Mouse (Mus musculus) hindbrain, embryonic 12.5 days (tissue): ENCODE data around the gene Nbea. TPM values are rescaled to one million over a fixed set of nuclear protein-coding genes. Genes with fewer than 3 reads are reported as not detected.
A peak's percentile ranks its signal among the peaks of the same experiment; 100 is the strongest.
"Not testable (repeated sequence)": the region's sequence is repeated elsewhere in the genome, so short reads cannot be mapped to it uniquely, and the experiment has no call there.

ENCODE experiments used
- ATAC-seq: fragments of 200-750 bp; cut with Nextera tagmentation; 2 replicates; pipeline ENCODE4 v1.8.0; 2017; ENCODE audit warnings: moderate TSS enrichment; ENCODE audit not compliant: low FRiP score
- H3K27ac ChIP-seq: fragments of 300-500 bp; sonication (generic); 2 replicates; pipeline ENCODE4 v1.5.1; 2016; ENCODE audit warnings: mild to moderate bottlenecking
- H3K27me3 ChIP-seq: fragments of 300-500 bp; sonication (generic); 2 replicates; pipeline ENCODE4 v1.6.1; 2016; ENCODE audit warnings: mild to moderate bottlenecking
- H3K36me3 ChIP-seq: fragments of 300-500 bp; sonication (generic); 2 replicates; pipeline ENCODE4 v1.6.1; 2016; ENCODE audit warnings: mild to moderate bottlenecking
- H3K4me1 ChIP-seq: fragments of 300-500 bp; sonication (generic); 2 replicates; pipeline ENCODE4 v1.6.1; 2016
- H3K4me2 ChIP-seq: fragments of 300-500 bp; sonication (generic); replicated peaks from 2 replicates; pipeline ENCODE4 v1.6.1; 2016; ENCODE audit warnings: mild to moderate bottlenecking
- H3K4me3 ChIP-seq: fragments of 300-500 bp; sonication (generic); 2 replicates; pipeline ENCODE4 v1.5.1; 2016; ENCODE audit warnings: mild to moderate bottlenecking
- H3K9ac ChIP-seq: fragments of 300-500 bp; sonication (generic); 2 replicates; pipeline ENCODE4 v1.6.1; 2016; ENCODE audit warnings: mild to moderate bottlenecking, moderate library complexity
- H3K9me3 ChIP-seq: fragments of 300-500 bp; sonication (generic); replicated peaks from 2 replicates; pipeline ENCODE4 v1.6.1; 2016; ENCODE audit warnings: mild to moderate bottlenecking
- WGBS: fragments of 180-500 bp; shearing (Covaris S2); methylation state at CpG from one replicate; pipeline ENCODE4 v1.1.7; 2016; 5-methylcytosine and 5-hydroxymethylcytosine counted together
- polyA plus RNA-seq: library from polyadenylated mRNA; unstranded; fragments of >200 nt; fragmentation: Nextera tagmentation; extraction: Ambion mirVana; gene quantifications from 2 replicates; pipeline ENCODE4 v1.2.1, GENCODE M21; 2016

Nbea gene
- polyA plus RNA-seq, 1 experiment from 2014 or later, result 32.7 TPM

DNA sequence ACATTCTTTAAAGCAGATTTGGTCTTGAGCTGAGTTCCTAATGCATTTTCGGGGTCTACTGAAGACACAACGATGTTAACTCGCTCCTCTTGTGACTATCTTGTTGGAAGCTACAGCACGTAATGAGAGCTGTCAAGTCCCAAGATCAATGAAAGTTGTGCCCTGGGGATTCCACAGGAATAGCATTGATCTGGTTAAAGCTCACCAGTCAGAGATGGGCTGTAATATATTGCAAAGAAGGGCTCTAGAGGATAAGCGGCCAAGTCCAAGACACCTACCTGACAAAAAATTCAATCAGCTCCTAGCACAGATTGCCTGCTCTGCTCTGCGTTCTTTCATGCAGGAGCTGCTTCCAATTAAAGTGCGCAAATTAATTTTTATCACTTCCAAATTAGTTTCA is 545.8 kb downstream of the Nbea start:
- peak; percentile 67 for ATAC-seq
- no peaks in the 10 kb centered on the region for H3K27me3 ChIP-seq
- H3K27ac ChIP-seq, result peak overlapping the region; percentile 40; the same call in 1 of the 2 replicates
- H3K4me2 ChIP-seq, result no peak overlapping the region
- WGBS, result 69% methylated on average over 7 of the region's 7 CpGs
- 0 out of 2 replicates have a peak, but pooled peaks cover 2% of the 10 kb centered on the region for H3K36me3 ChIP-seq
- no peaks in the 10 kb centered on the region for H3K9me3 ChIP-seq
- peaks cover 12% of the 10 kb centered on the region; the same call in 1 of the 2 replicates for H3K4me1 ChIP-seq
- no peak overlapping the region for H3K9ac ChIP-seq
- H3K4me3 ChIP-seq, result no peak overlapping the region

DNA sequence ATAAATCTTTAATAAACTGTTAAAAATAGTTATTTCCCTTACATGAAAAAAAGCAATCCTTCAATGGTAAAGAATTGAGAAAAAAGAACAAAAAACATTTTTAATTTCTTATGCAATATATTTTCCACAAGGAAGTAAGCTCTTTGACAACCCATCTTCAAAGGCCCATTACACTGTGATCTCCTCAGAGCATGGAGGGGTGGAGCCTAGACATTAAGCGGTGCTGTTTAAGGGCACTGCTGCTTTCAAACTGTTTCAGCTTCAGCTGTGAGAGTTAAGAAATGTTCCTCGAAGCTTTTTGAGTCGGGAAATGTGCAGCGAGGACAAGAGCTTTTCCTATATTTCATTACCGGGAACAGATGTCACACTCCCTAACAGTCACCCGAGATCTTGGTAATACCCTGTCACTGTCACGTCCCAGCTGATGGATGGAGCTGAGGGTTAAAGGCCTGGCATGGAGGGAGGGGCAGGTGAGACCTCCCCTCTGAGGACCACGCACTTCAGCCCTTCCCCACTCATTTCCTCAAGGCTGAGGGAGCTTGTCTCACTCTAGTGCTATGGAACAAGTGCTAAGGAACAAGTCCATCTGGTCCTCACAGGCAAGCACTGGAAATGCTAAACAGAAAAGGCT is 547.8 kb downstream of the Nbea start:
- WGBS, result 43% methylated on average over 8 of the region's 8 CpGs
- no peaks in the 10 kb centered on the region for H3K9me3 ChIP-seq
- H3K27me3 ChIP-seq, result no peaks in the 10 kb centered on the region
- no peak overlapping the region for H3K9ac ChIP-seq
- peak overlapping the region; percentile 40; the same call in 1 of the 2 replicates for H3K27ac ChIP-seq
- peaks cover 12% of the 10 kb centered on the region; the same call in 1 of the 2 replicates for H3K4me1 ChIP-seq
- H3K4me3 ChIP-seq, result no peak overlapping the region
- no peak overlapping the region for H3K4me2 ChIP-seq
- no peak; the same call in 1 of the 2 replicates for ATAC-seq
- peaks cover 4% of the 10 kb centered on the region; the same call in 1 of the 2 replicates for H3K36me3 ChIP-seq

DNA sequence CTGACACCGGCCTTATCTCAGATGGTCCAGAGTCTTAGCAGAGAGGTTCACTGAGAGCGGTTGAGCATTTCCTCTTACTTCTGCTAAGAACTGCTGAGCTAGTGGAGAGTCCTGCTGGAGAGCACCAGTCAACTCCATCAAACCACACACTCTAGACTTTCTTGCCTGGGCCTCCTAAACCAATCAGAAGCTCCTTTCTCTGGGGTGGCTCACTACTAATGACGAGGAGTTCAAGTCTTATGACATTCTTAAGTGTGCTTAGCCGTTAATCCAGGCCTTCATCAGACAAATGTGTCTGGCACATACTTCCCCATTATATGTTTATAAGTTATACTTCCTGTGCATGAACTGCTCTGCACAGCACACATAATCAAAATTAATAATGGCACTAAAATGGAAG is 556.4 kb downstream of the Nbea start:
- Histone ChIP-seq H3K4me2 (no peak overlapping the region), H3K27ac (no peak overlapping the region), H3K9me3 (no peaks in the 10 kb centered on the region), H3K9ac (no peak overlapping the region), H3K27me3 (no peaks in the 10 kb centered on the region), H3K4me3 (no peak overlapping the region), H3K36me3 (peaks cover 42% of the 10 kb centered on the region), H3K4me1 (no peaks in the 10 kb centered on the region)
- WGBS, result 91% methylated on average over 4 of the region's 4 CpGs
- no peak for ATAC-seq

DNA sequence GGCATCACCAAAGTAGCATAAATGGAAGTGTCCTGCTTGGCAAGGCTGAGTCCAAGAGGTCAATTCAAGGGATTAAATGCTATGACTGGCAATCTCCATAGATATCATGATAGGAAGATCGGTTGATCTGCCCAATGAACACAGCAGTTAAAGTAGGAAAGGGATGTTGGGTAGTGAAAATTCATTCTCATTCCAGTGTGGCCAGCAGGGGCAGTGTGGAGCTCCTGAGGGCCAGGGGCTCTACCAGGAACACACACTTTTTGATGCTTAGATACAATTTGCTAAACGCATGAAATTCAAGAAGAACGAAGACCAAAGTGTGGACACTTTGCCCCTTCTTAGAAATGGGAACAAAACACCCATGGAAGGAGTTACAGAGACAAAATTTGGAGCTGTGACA is 561.5 kb downstream of the Nbea start:
- H3K4me2 ChIP-seq, ATAC-seq, H3K4me3 ChIP-seq, H3K27ac ChIP-seq, H3K9me3 ChIP-seq, H3K36me3 ChIP-seq, H3K4me1 ChIP-seq, H3K9ac ChIP-seq, H3K27me3 ChIP-seq: not testable (repeated sequence)
- WGBS, result 93% methylated on average over 3 of the region's 3 CpGs

DNA sequence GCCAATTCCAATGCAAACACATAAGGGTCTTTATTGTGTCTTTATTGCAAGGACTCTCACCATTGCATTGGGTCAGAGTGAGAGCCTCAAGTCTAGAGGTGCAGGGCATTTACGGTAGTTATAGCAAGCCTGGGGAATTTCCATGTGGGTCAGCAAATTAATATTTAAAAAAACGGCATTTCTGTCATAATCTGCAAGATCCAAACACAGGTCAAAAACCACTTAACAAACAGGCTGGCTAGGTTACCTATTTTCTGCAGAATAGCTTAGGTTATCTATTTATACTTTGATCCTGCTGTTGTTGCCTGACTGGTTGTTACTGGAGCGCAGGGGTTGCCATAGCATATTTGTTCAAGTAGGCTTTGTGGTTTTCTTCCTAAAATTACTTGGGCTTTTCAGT is 565.1 kb downstream of the Nbea start:
- Histone ChIP-seq H3K27me3 (no peaks in the 10 kb centered on the region), H3K27ac (no peak overlapping the region), H3K9ac (no peak overlapping the region), H3K36me3 (no peaks in the 10 kb centered on the region), H3K4me2 (no peak overlapping the region), H3K4me1 (no peaks in the 10 kb centered on the region), H3K9me3 (no peaks in the 10 kb centered on the region), H3K4me3 (no peak overlapping the region)
- no peak for ATAC-seq
- 95% methylated on average over 3 of the region's 3 CpGs for WGBS

DNA sequence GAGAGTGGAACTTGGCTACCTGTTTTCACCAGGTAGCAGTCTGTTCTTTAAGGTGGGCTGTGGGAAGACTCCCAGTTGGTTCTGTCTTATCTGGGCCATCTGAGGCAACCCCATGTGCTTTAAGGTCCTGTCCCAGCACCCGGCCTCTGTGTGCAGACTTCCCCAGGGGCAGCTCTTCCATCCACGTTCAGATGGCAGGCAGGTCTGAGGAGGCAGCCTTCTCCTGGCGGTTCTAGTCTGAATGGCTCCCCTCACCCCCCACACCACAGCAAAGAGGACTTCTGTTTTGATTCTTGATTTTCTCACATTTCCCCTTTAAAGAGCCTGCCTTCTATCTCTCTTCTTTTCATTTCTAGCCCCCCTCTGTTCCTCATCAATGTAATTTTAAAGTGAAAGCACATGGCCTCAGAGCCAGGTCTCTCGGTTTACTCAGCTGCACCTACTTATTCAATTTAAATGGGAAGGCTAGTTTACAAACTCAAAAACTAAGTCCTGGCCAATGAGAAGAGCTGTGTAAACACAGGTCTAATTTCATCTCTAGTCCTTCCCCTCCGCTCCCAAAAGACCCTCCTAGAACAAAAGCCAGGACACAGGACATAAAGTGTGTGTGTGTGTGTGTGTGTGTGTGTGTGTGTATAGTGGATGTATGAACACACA is 570.9 kb downstream of the Nbea start:
- no peaks in the 10 kb centered on the region for H3K9me3 ChIP-seq
- H3K27ac ChIP-seq, result peak overlapping the region; percentile 17; the same call in 1 of the 2 replicates
- no peak overlapping the region for H3K4me2 ChIP-seq
- no peak overlapping the region for H3K4me3 ChIP-seq
- H3K4me1 ChIP-seq, result peaks cover 7% of the 10 kb centered on the region; the same call in 1 of the 2 replicates
- 45% methylated on average over 5 of the region's 5 CpGs for WGBS
- no peaks in the 10 kb centered on the region for H3K27me3 ChIP-seq
- ATAC-seq, result no peak
- H3K9ac ChIP-seq, result no peak overlapping the region
- H3K36me3 ChIP-seq, result no peaks in the 10 kb centered on the region

DNA sequence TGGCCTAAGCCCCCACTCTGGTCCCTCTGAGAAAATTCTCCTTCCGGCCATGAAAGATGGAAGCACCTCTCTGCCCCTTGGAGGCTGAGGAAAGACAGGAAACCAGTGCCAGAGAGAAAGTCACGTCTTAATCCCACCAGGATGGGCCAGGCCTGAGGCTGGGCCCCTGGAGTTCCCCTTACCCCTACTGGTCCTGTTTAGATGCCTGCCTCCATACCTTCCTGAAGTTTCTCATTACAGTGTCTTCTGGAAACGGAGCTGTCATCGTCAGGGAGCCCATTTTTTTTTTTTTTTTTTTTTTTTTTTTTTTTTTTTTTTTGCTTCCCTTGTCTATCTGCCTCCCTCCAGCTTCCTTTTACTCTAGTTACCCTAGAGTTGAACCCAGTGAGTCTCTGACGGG is 571.5 kb downstream of the Nbea start:
- Histone ChIP-seq H3K27me3 (no peaks in the 10 kb centered on the region), H3K4me3 (no peak overlapping the region), H3K27ac (0 out of 2 replicates have a peak overlapping the region, but pooled peaks have one; percentile 30), H3K9ac (no peak overlapping the region), H3K9me3 (no peaks in the 10 kb centered on the region), H3K4me2 (no peak overlapping the region), H3K4me1 (peaks cover 7% of the 10 kb centered on the region; the same call in 1 of the 2 replicates), H3K36me3 (no peaks in the 10 kb centered on the region)
- no peak for ATAC-seq
- 69% methylated on average over 5 of the region's 5 CpGs for WGBS

DNA sequence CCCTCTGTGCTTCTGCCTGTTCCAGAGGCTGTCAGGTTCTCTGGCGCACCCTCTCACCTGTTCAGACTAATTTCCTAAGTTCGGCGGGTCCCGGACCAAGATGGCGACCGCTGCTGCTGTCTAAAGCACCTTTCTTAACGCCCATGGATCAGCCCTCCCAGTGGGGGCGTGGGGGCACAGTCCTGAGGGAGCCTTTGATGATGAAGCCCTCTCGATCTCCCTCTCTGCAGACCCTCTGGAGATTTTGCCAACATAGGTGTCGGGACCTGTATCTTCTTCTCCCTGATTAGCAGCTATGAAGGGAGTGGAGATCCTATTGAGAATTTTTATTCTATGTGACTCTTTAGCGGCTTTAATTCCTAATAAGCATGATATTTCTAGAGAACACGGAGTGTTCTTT is 573.3 kb downstream of the Nbea start:
- H3K4me1 ChIP-seq, result peaks cover 7% of the 10 kb centered on the region; the same call in 1 of the 2 replicates
- no peak overlapping the region for H3K4me3 ChIP-seq
- no peak overlapping the region for H3K4me2 ChIP-seq
- no peaks in the 10 kb centered on the region for H3K36me3 ChIP-seq
- no peaks in the 10 kb centered on the region for H3K27me3 ChIP-seq
- whole genome bisulfite sequencing, result 88% methylated on average over 12 of the region's 12 CpGs
- no peak for ATAC-seq
- H3K9me3 ChIP-seq, result no peaks in the 10 kb centered on the region
- no peak overlapping the region for H3K27ac ChIP-seq
- H3K9ac ChIP-seq, result no peak overlapping the region

DNA sequence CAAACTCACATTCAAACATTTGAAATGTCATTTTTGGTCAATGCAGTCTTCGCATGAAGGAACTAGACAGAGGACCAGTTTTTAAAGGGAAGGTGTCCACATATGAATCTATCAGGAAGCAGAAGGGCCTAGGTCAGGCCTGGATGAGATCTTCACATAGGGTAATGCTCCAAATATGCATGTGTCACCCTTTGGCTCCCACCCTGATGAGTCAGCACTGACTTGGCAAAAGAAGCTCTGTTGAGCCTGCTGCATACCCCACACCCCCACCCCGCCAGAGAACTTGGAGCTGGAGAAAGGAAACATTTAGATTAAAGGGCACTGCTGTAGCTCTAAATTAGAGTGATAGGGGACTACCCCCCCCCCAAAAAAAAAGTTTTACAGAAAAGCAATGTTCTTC is 583.2 kb downstream of the Nbea start:
- Histone ChIP-seq H3K4me3 (no peak overlapping the region), H3K36me3 (no peaks in the 10 kb centered on the region), H3K4me2 (no peak overlapping the region), H3K4me1 (no peaks in the 10 kb centered on the region), H3K27me3 (no peaks in the 10 kb centered on the region), H3K9me3 (no peaks in the 10 kb centered on the region), H3K9ac (no peak overlapping the region), H3K27ac (no peak overlapping the region)
- no peak for ATAC-seq
- 80% methylated on average over 2 of the region's 2 CpGs for WGBS

DNA sequence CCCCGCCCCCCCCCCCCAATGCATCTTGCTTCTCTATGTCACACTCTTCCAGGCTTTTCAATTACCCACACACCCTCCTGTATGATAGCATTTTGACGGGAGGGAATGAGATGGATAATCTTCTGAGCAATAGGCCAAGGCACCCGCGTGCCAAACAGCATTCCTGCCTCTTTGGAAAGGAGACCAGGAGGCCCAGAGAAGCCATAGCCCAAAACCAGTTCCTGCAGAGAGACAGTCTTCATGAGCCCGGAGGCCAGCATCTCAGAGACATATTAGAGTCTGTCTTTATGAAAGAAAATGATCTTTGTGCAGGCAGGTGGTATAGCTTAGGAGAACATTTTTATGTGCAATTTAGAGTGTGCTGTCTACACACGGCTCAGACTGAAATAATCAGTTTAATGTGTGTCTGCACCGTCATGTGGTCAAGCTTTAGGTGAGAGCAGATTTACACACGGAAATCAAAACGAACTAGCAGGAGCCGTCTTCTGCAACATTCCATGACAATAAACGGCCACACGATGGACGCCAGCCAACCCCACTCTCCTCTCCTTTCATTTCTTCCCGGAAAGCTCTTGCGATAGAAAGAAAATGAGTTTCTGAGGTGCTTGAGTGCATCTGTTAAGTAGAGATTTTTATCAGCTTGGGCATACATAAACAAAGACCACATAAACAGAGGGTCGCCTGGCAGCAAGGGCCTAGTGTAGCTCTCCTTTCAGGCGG is 584.0 kb downstream of the Nbea start:
- 67% methylated on average over 17 of the region's 17 CpGs for WGBS
- H3K4me2 ChIP-seq, result no peak overlapping the region
- H3K9me3 ChIP-seq, result no peaks in the 10 kb centered on the region
- H3K4me1 ChIP-seq, result no peaks in the 10 kb centered on the region
- ATAC-seq, result no peak
- 0 out of 2 replicates have a peak overlapping the region, but pooled peaks have one; percentile 1 for H3K27ac ChIP-seq
- H3K4me3 ChIP-seq, result no peak overlapping the region
- no peak overlapping the region for H3K9ac ChIP-seq
- H3K27me3 ChIP-seq, result no peaks in the 10 kb centered on the region
- H3K36me3 ChIP-seq, result no peaks in the 10 kb centered on the region

DNA sequence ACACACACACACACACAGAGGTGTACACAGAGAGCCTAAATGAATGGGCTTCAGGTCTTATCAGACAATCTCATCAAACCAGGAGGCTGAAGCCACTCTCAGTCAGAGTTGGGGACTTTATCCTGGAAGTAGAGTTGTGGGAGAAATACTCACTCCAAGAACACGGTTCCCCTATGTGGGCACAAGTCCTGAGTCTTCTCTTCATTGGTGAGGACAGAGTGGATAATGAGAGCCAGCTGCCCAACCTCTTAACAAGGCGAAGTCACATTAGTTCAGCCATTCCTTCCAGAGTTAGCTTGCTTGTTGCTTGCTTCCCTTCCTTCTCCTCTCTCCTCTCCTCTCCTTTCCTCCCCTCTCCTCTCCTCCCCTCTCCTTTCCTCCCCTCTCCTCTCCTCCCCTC is 584.8 kb downstream of the Nbea start:
- Histone ChIP-seq H3K4me3 (no peak overlapping the region), H3K36me3 (no peaks in the 10 kb centered on the region), H3K27ac (no peak overlapping the region), H3K9ac (no peak overlapping the region), H3K4me2 (no peak overlapping the region), H3K9me3 (no peaks in the 10 kb centered on the region), H3K27me3 (no peaks in the 10 kb centered on the region), H3K4me1 (no peaks in the 10 kb centered on the region)
- no peak for ATAC-seq
- 58% methylated on average over 2 of the region's 2 CpGs for WGBS

DNA sequence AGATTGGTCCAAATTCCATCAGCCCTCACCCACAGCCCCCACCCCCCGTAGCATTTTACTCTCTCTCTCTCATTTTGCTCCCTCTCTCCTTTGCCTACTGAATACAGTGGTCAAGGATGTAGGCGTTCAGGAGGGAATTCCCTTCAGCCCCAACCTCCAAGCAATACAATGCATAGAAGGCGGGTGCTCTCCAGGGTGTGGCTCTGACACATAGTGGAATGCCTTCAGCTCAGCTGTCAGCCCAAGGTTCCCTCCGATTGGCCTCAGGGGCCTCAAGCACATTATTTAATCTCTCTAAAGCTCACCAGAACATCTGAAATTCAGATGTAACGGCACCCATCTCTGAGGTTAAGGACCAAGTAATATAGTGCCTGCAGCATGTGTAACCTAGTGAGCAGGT is 590.2 kb downstream of the Nbea start:
- no peak overlapping the region for H3K4me3 ChIP-seq
- 70% methylated on average over 5 of the region's 5 CpGs for WGBS

More for the DNA sequence above, 590.2 kb downstream of the Nbea start:
- Histone ChIP-seq H3K27me3 (no peaks in the 10 kb centered on the region), H3K27ac (no peak overlapping the region), H3K4me2 (no peak overlapping the region), H3K4me1 (peaks cover 21% of the 10 kb centered on the region), H3K9ac (no peak overlapping the region), H3K36me3 (no peaks in the 10 kb centered on the region), H3K9me3 (no peaks in the 10 kb centered on the region)
- ATAC-seq, result no peak
